Mouse (Mus musculus) cerebellum, adult 2 months (tissue): ENCODE results near the gene Ddhd1. TPM values are rescaled to one million over a fixed set of nuclear protein-coding genes. Genes with fewer than 3 reads are reported as not detected.

Experiments used
- DNase-seq, 2 experiments: peaks; one replicate each; pipeline ENCODE4 v3.0.0; 2021
- H3K27ac ChIP-seq: fragments of 200-500 bp; 2 replicates; pipeline ENCODE4 v1.5.1; 2012; ENCODE audit warnings: low read length, control low read depth, inconsistent platforms; ENCODE audit not compliant: insufficient read depth
- H3K27me3 ChIP-seq: fragments of 200-500 bp; 2 replicates; pipeline ENCODE4 v1.6.1; 2012; ENCODE audit warnings: inconsistent platforms, mild to moderate bottlenecking, low read length, moderate library complexity; ENCODE audit not compliant: control insufficient read depth, insufficient read depth
- H3K4me1 ChIP-seq: fragments of 200-500 bp; 2 replicates; pipeline ENCODE4 v1.6.1; 2011; ENCODE audit warnings: low read length; ENCODE audit not compliant: control insufficient read depth, insufficient read depth
- H3K4me3 ChIP-seq: fragments of 200-500 bp; replicated peaks from 2 replicates; pipeline ENCODE3; 2011; ENCODE audit warnings: mild to moderate bottlenecking, low read depth, low read length, control low read depth; ENCODE audit not compliant: insufficient read depth
- CTCF ChIP-seq: fragments of 200-500 bp; IDR thresholded peaks from 2 replicates; pipeline ENCODE4 v1.5.1; 2011; ENCODE audit warnings: low read depth, mild to moderate bottlenecking, control low read depth, low read length, moderate library complexity, borderline replicate concordance; ENCODE audit not compliant: insufficient read depth
- POLR2A ChIP-seq: fragments of 200-500 bp; IDR thresholded peaks from 2 replicates; pipeline ENCODE4 v1.6.1; 2011; ENCODE audit warnings: low read length, control low read depth, borderline replicate concordance; ENCODE audit not compliant: insufficient read depth
- WGBS: fragments of 180-500 bp; shearing (Covaris S2); methylation state at CpG from one replicate; pipeline ENCODE4 v1.1.7; 2018; 5-methylcytosine and 5-hydroxymethylcytosine counted together
- polyA plus RNA-seq: library from polyadenylated mRNA; depleted of rRNA; stranded (reverse); fragments of >200 nt; gene quantifications from 2 replicates; pipeline ENCODE4 v1.2.3, GENCODE M21; 2012

Gene Ddhd1
- polyA plus RNA-seq, 1 experiment = 66.3 TPM

- H3K4me1 ChIP-seq = peaks cover 13% of the 10 kb centered on the region
- WGBS = 64% methylated on average over 5 of the region's 5 CpGs
- TF ChIP-seq POLR2A = no peak
- no peak for TF ChIP-seq CTCF
- DNase-seq = no peak
- no peak overlapping the region for H3K27ac ChIP-seq
- H3K27me3 ChIP-seq = no peaks in the 10 kb centered on the region
- no peak overlapping the region for H3K4me3 ChIP-seq
These were observed 15.1 kb downstream of the Ddhd1 start for GRCm38 (mm10) chr14:45642795-45643194.

DNA sequence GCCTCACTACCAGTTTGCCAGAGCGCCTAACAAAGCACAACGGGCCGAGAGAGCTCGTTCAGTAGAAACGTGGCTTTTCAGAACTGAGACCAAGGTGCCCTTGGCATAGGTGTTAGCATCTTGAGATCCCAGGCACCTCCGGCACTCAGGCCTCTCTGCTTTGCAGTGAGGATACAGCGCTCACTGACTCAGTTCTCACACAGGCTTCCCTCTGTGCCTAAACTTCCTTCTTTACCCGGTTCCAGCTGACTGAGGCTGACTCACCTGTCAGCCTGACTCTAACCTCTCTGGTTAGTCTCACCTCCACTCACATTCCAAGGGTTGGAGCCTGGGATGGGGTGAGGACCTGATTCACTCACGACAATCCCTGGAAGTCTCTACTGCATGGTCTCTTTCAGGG is 15.7 kb downstream of the Ddhd1 start:
- DNase-seq = no peak
- no peak overlapping the region for H3K4me3 ChIP-seq
- 71% methylated on average over 9 of the region's 9 CpGs for WGBS
- TF ChIP-seq CTCF (no peak), POLR2A (no peak)
- no peak overlapping the region for H3K27ac ChIP-seq
- no peaks in the 10 kb centered on the region for H3K27me3 ChIP-seq
- peaks cover 7% of the 10 kb centered on the region for H3K4me1 ChIP-seq

- DNase-seq = no peak
- Histone ChIP-seq H3K27ac (no peak overlapping the region), H3K27me3 (no peaks in the 10 kb centered on the region), H3K4me3 (no peak overlapping the region), H3K4me1 (peaks cover 2% of the 10 kb centered on the region; the same call in 1 of the 2 replicates)
- no peak for TF ChIP-seq POLR2A
- no peak for TF ChIP-seq CTCF
- 76% methylated on average over 5 of the region's 5 CpGs for WGBS
These were observed 19.2 kb downstream of the Ddhd1 start for GRCm38 (mm10) chr14:45638717-45639116.

GRCm38 (mm10) chr14:45635496-45635895 is 22.4 kb downstream of the Ddhd1 start:
- Histone ChIP-seq H3K4me3 (no peak overlapping the region), H3K27ac (no peak overlapping the region), H3K4me1 (peaks cover 2% of the 10 kb centered on the region; the same call in 1 of the 2 replicates), H3K27me3 (no peaks in the 10 kb centered on the region)
- 94% methylated on average over 1 of the region's 1 CpGs for WGBS
- no peak for TF ChIP-seq POLR2A
- no peak for TF ChIP-seq CTCF
- no peak for DNase-seq

- no peak overlapping the region for H3K4me3 ChIP-seq
- no peak overlapping the region for H3K27ac ChIP-seq
- no peaks in the 10 kb centered on the region for H3K27me3 ChIP-seq
- 85% methylated on average over 4 of the region's 4 CpGs for WGBS
- no peaks in the 10 kb centered on the region; the same call in 1 of the 2 replicates for H3K4me1 ChIP-seq
- TF ChIP-seq POLR2A (no peak), CTCF (no peak)
- no peak for DNase-seq
These were observed 25.0 kb downstream of the Ddhd1 start for GRCm38 (mm10) chr14:45632756-45633537.

DNA sequence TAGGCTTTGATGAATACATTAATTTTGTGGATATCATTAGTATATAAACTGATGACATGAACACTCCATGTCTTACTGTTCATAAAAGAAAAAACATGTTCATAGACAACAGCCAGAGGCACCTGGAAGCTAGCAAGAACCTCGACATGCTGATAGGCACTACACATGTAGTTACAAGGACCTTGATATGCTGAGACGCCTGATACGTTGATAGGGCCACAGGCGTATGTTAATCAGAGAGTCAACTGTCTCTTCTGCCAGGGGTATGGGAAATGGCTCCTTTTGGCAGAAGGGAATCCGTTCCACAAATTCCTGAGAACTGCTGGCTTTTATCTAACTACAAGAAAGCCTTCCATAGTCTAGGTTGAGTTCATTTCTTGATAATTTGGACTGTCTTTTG is 27.4 kb downstream of the Ddhd1 start:
- no peak for DNase-seq
- H3K27ac ChIP-seq = no peak overlapping the region
- WGBS = 83% methylated on average over 5 of the region's 5 CpGs

DNA sequence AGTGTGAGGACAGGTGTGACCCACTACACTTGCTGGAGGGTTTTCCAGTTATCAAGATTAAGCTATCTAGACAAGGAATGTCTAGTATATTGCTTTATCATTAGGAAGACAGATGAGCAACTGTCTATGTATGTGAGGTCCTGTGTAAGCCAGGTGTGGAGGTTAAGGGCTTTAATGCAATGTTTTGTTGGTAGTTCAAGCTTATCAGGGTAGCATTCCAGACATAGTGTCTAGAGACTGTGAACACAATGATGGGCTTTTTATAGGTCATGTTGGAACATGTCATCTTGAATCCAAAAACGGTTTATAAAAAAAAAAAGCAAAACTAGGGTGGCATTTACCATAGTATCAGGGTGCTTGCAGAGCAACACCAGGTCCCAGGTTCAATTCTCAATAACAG is 28.0 kb downstream of the Ddhd1 start:
- Histone ChIP-seq H3K4me1 (no peaks in the 10 kb centered on the region; the same call in 1 of the 2 replicates), H3K4me3 (no peak overlapping the region), H3K27me3 (no peaks in the 10 kb centered on the region), H3K27ac (no peak overlapping the region)
- TF ChIP-seq POLR2A (no peak), CTCF (no peak)
- 63% methylated on average over 1 of the region's 1 CpGs for WGBS
- DNase-seq = no peak

More for the DNA sequence above, 27.4 kb downstream of the Ddhd1 start:
- TF ChIP-seq CTCF (no peak), POLR2A (no peak)
- no peaks in the 10 kb centered on the region for H3K27me3 ChIP-seq
- H3K4me1 ChIP-seq = no peaks in the 10 kb centered on the region; the same call in 1 of the 2 replicates
- H3K4me3 ChIP-seq = no peak overlapping the region

DNA sequence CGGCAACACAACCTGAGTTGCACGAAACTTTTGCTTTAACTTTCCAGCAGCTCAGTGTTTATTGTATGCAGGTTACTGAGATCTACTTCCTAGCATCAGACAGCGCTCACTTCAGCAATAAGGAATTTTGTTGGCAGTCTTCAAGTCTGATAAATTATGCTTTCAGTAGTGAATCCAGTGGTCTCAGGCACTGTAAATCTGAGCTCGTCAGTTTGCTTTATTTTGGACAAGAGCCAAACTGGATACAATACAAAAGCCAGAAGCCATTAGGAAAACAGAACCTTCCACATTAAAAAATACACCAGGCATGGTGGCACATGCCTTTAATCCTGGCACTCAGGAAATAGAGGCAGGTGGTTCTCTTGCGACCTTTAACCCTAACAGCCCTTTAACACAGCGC is 39.6 kb downstream of the Ddhd1 start:
- TF ChIP-seq CTCF = no peak
- no peak for TF ChIP-seq POLR2A
- no peak overlapping the region for H3K4me3 ChIP-seq
- no peak for DNase-seq
- no peak overlapping the region for H3K27ac ChIP-seq
- no peaks in the 10 kb centered on the region for H3K4me1 ChIP-seq
- 43% methylated on average over 6 of the region's 6 CpGs for WGBS
- no peaks in the 10 kb centered on the region for H3K27me3 ChIP-seq
